Mouse (Mus musculus) forebrain, embryonic 12.5 days (tissue): ENCODE measurements around the gene Brpf1. TPM values are rescaled to one million over a fixed set of nuclear protein-coding genes. Genes with fewer than 3 reads are reported as not detected.
"Not testable (repeated sequence)": the region's sequence is repeated elsewhere in the genome, so short reads cannot be mapped to it uniquely, and the experiment has no call there.

Experiments used
- ATAC-seq: fragments of 200-750 bp; cut with Nextera tagmentation; 2 replicates; pipeline ENCODE4 v1.8.0; 2017; ENCODE audit warnings: moderate TSS enrichment; ENCODE audit not compliant: low FRiP score
- H3K27ac ChIP-seq: fragments of 300-500 bp; sonication (generic); 2 replicates; pipeline ENCODE4 v1.5.1; 2016; ENCODE audit warnings: mild to moderate bottlenecking
- H3K27me3 ChIP-seq: fragments of 300-500 bp; sonication (generic); 2 replicates; pipeline ENCODE4 v1.6.1; 2016; ENCODE audit warnings: mild to moderate bottlenecking
- H3K36me3 ChIP-seq: fragments of 300-500 bp; sonication (generic); replicated peaks from 2 replicates; pipeline ENCODE4 v1.6.1; 2016; ENCODE audit warnings: mild to moderate bottlenecking
- H3K4me1 ChIP-seq: fragments of 300-500 bp; sonication (generic); 2 replicates; pipeline ENCODE4 v1.6.1; 2016
- H3K4me2 ChIP-seq: fragments of 300-500 bp; sonication (generic); 2 replicates; pipeline ENCODE4 v1.6.1; 2016; ENCODE audit warnings: mild to moderate bottlenecking, moderate library complexity
- H3K4me3 ChIP-seq: fragments of 300-500 bp; sonication (generic); replicated peaks from 2 replicates; pipeline ENCODE4 v1.5.1; 2016; ENCODE audit warnings: mild to moderate bottlenecking
- H3K9ac ChIP-seq: fragments of 300-500 bp; sonication (generic); 2 replicates; pipeline ENCODE4 v1.6.1; 2016; ENCODE audit warnings: mild to moderate bottlenecking
- H3K9me3 ChIP-seq: fragments of 300-500 bp; sonication (generic); 2 replicates; pipeline ENCODE4 v1.6.1; 2016
- WGBS: fragments of 180-500 bp; shearing (Covaris S2); methylation state at CpG from one replicate; pipeline ENCODE4 v1.1.7; 2016; 5-methylcytosine and 5-hydroxymethylcytosine counted together
- polyA plus RNA-seq: library from polyadenylated mRNA; unstranded; fragments of >200 nt; fragmentation: Nextera tagmentation; extraction: Ambion mirVana; gene quantifications from 2 replicates; pipeline ENCODE4 v1.2.1, GENCODE M21; 2016

The Brpf1 gene
- polyA plus RNA-seq, 1 experiment from 2014 or later = 30.6 TPM

GRCm38 (mm10) chr6:113308141-113308540 lies 1.2 kb downstream of the Brpf1 start:
- 0 out of 2 replicates have a peak overlapping the region, but pooled peaks have one; percentile 0 for H3K27ac ChIP-seq
- H3K4me1 ChIP-seq = peaks cover 31% of the 10 kb centered on the region
- peaks cover 32% of the 10 kb centered on the region for H3K36me3 ChIP-seq
- 39% methylated on average over 5 of the region's 5 CpGs for WGBS
- ATAC-seq = no peak
- H3K9ac ChIP-seq = peak overlapping the region; percentile 97
- H3K27me3 ChIP-seq = 0 out of 2 replicates have a peak, but pooled peaks cover 3% of the 10 kb centered on the region
- no peaks in the 10 kb centered on the region for H3K9me3 ChIP-seq
- peak overlapping the region; percentile 99 for H3K4me2 ChIP-seq
- H3K4me3 ChIP-seq = peak overlapping the region; percentile 98

- H3K4me3 ChIP-seq = no peak overlapping the region
- H3K4me1 ChIP-seq = no peaks in the 10 kb centered on the region; the same call in 1 of the 2 replicates
- H3K27ac ChIP-seq = no peak overlapping the region
- H3K9ac ChIP-seq = no peak overlapping the region
- no peaks in the 10 kb centered on the region for H3K27me3 ChIP-seq
- H3K9me3 ChIP-seq = no peaks in the 10 kb centered on the region
- H3K4me2 ChIP-seq = no peak overlapping the region
- ATAC-seq = no peak
- 97% methylated on average over 3 of the region's 3 CpGs for WGBS
- H3K36me3 ChIP-seq = peaks cover 96% of the 10 kb centered on the region
These were observed 9.0 kb downstream of the Brpf1 start for GRCm38 (mm10) chr6:113315972-113316371.

GRCm38 (mm10) chr6:113326533-113327315 lies 19.8 kb downstream of the Brpf1 start, which contains the start of gene Ogg1:
Ogg1 (plus strand) TSS chr6:113326972.
- Histone ChIP-seq H3K36me3 (peaks cover 49% of the 10 kb centered on the region), H3K9ac (peak within 1 kb of the TSS; percentile 78), H3K27ac (peak within 1 kb of the TSS; percentile 92), H3K4me2 (peak within 1 kb of the TSS; percentile 92), H3K9me3 (no peaks in the 10 kb centered on the region), H3K4me1 (peaks cover 18% of the 10 kb centered on the region), H3K4me3 (peak within 1 kb of the TSS; percentile 54), H3K27me3 (no peaks in the 10 kb centered on the region)
- under 1% methylated on average over 52 of the region's 52 CpGs for WGBS
- ATAC-seq = peak; percentile 99

GRCm38 (mm10) chr6:113329396-113329795 lies 22.5 kb downstream of the Brpf1 start:
- 97% methylated on average over 1 of the region's 1 CpGs for WGBS
- H3K27ac ChIP-seq = no peak overlapping the region
- no peak overlapping the region for H3K9ac ChIP-seq
- no peak for ATAC-seq
- H3K4me1 ChIP-seq = peaks cover 22% of the 10 kb centered on the region
- H3K36me3 ChIP-seq = peaks cover 40% of the 10 kb centered on the region
- H3K4me2 ChIP-seq = no peak overlapping the region
- H3K27me3 ChIP-seq = no peaks in the 10 kb centered on the region
- no peak overlapping the region for H3K4me3 ChIP-seq
- no peaks in the 10 kb centered on the region for H3K9me3 ChIP-seq

- Histone ChIP-seq H3K9ac (no peak overlapping the region), H3K36me3 (peaks cover 45% of the 10 kb centered on the region), H3K27ac (no peak overlapping the region), H3K4me2 (no peak overlapping the region), H3K27me3 (no peaks in the 10 kb centered on the region), H3K4me1 (peaks cover 18% of the 10 kb centered on the region), H3K9me3 (no peaks in the 10 kb centered on the region), H3K4me3 (no peak overlapping the region)
- WGBS = 73% methylated on average over 2 of the region's 2 CpGs
- no peak for ATAC-seq
These were observed 23.6 kb downstream of the Brpf1 start for GRCm38 (mm10) chr6:113330547-113330946.

GRCm38 (mm10) chr6:113331721-113332120 lies 24.8 kb downstream of the Brpf1 start:
- H3K4me2 ChIP-seq = no peak overlapping the region
- WGBS = 93% methylated on average over 11 of the region's 11 CpGs
- H3K9me3 ChIP-seq = no peaks in the 10 kb centered on the region
- peak overlapping the region; percentile 17; the same call in 1 of the 2 replicates for H3K9ac ChIP-seq
- H3K36me3 ChIP-seq = peaks cover 55% of the 10 kb centered on the region
- H3K4me1 ChIP-seq = peaks cover 11% of the 10 kb centered on the region
- H3K27me3 ChIP-seq = no peaks in the 10 kb centered on the region
- ATAC-seq = no peak
- no peak overlapping the region for H3K27ac ChIP-seq
- no peak overlapping the region for H3K4me3 ChIP-seq

- not testable (repeated sequence) for H3K4me3 ChIP-seq, H3K4me1 ChIP-seq, H3K4me2 ChIP-seq, H3K9ac ChIP-seq, H3K9me3 ChIP-seq, ATAC-seq, H3K27me3 ChIP-seq
- 81% methylated on average over 6 of the region's 6 CpGs for WGBS
- peak overlapping the region; percentile 67; the same call in 1 of the 2 replicates for H3K27ac ChIP-seq
- H3K36me3 ChIP-seq = peaks cover 57% of the 10 kb centered on the region
These were observed 25.8 kb downstream of the Brpf1 start for GRCm38 (mm10) chr6:113332734-113333133.

- Histone ChIP-seq H3K27ac (peak overlapping the region; percentile 67; the same call in 1 of the 2 replicates), H3K4me1 (peaks cover 4% of the 10 kb centered on the region; the same call in 1 of the 2 replicates), H3K4me2 (no peak overlapping the region), H3K36me3 (peaks cover 63% of the 10 kb centered on the region), H3K9me3 (no peaks in the 10 kb centered on the region), H3K4me3 (no peak overlapping the region), H3K9ac (no peak overlapping the region), H3K27me3 (no peaks in the 10 kb centered on the region)
- ATAC-seq = peak; percentile 71
- 70% methylated on average over 14 of the region's 14 CpGs for WGBS
These were observed 26.4 kb downstream of the Brpf1 start for GRCm38 (mm10) chr6:113333137-113333950.

- H3K4me1 ChIP-seq = peaks cover 4% of the 10 kb centered on the region; the same call in 1 of the 2 replicates
- ATAC-seq = no peak
- H3K27ac ChIP-seq = no peak overlapping the region
- H3K4me3 ChIP-seq = no peak overlapping the region
- no peaks in the 10 kb centered on the region for H3K27me3 ChIP-seq
- H3K36me3 ChIP-seq = peaks cover 63% of the 10 kb centered on the region
- H3K9ac ChIP-seq = no peak overlapping the region
- H3K9me3 ChIP-seq = no peaks in the 10 kb centered on the region
- WGBS = 80% methylated on average over 6 of the region's 6 CpGs
- H3K4me2 ChIP-seq = no peak overlapping the region
These were observed 27.3 kb downstream of the Brpf1 start for GRCm38 (mm10) chr6:113334216-113334615.

GRCm38 (mm10) chr6:113336852-113337620 lies 30.1 kb downstream of the Brpf1 start:
- 80% methylated on average over 8 of the region's 8 CpGs for WGBS

GRCm38 (mm10) chr6:113341574-113341973 lies 34.6 kb downstream of the Brpf1 start:
- H3K4me3 ChIP-seq = no peak overlapping the region
- H3K27ac ChIP-seq = no peak overlapping the region
- H3K9me3 ChIP-seq = no peaks in the 10 kb centered on the region
- H3K4me1 ChIP-seq = peaks cover 21% of the 10 kb centered on the region
- no peak for ATAC-seq
- H3K27me3 ChIP-seq = peaks cover 6% of the 10 kb centered on the region; the same call in 1 of the 2 replicates
- whole genome bisulfite sequencing = 91% methylated on average over 6 of the region's 6 CpGs
- H3K4me2 ChIP-seq = no peak overlapping the region
- H3K9ac ChIP-seq = no peak overlapping the region
- peaks cover 19% of the 10 kb centered on the region; the same call in 1 of the 2 replicates for H3K36me3 ChIP-seq

More at GRCm38 (mm10) chr6:113336852-113337620, 30.1 kb downstream of the Brpf1 start:
- Histone ChIP-seq H3K36me3 (peaks cover 55% of the 10 kb centered on the region), H3K27ac (no peak overlapping the region), H3K4me2 (no peak overlapping the region), H3K9ac (no peak overlapping the region), H3K4me1 (peaks cover 4% of the 10 kb centered on the region; the same call in 1 of the 2 replicates), H3K9me3 (no peaks in the 10 kb centered on the region), H3K4me3 (no peak overlapping the region), H3K27me3 (no peaks in the 10 kb centered on the region)
- ATAC-seq = no peak
